Mouse (Mus musculus) stomach, embryonic 14.5 days (tissue): ENCODE measurements around the gene Arhgap29. TPM values are rescaled to one million over a fixed set of nuclear protein-coding genes. Genes with fewer than 3 reads are reported as not detected.

Experiments used
- ATAC-seq: fragments of 200-750 bp; cut with Nextera tagmentation; 2 replicates; pipeline ENCODE4 v1.8.0; 2017; ENCODE audit warnings: low read depth, moderate TSS enrichment; ENCODE audit not compliant: insufficient number of reproducible peaks, insufficient read depth, low FRiP score
- H3K27ac ChIP-seq: fragments of 300-500 bp; sonication (generic); 2 replicates; pipeline ENCODE4 v1.5.1; 2014; ENCODE audit warnings: mild to moderate bottlenecking, low read length, moderate library complexity, mixed read lengths
- H3K27me3 ChIP-seq: fragments of 300-500 bp; sonication (generic); 2 replicates; pipeline ENCODE4 v1.6.1; 2014; ENCODE audit warnings: low read length, control low read depth, mixed read lengths; ENCODE audit not compliant: control insufficient read depth, insufficient read depth
- H3K36me3 ChIP-seq: fragments of 300-500 bp; sonication (generic); 2 replicates; pipeline ENCODE4 v1.6.1; 2014; ENCODE audit warnings: mild to moderate bottlenecking, control low read depth, low read length, moderate library complexity, mixed read lengths; ENCODE audit not compliant: control insufficient read depth, insufficient read depth
- H3K4me1 ChIP-seq: fragments of 300-500 bp; sonication (generic); 2 replicates; pipeline ENCODE4 v1.6.1; 2014; ENCODE audit warnings: low read length, control low read depth, mixed read lengths; ENCODE audit not compliant: control insufficient read depth, insufficient read depth
- H3K4me2 ChIP-seq: fragments of 300-500 bp; sonication (generic); replicated peaks from 2 replicates; pipeline ENCODE4 v1.6.1; 2014; ENCODE audit warnings: low read depth, low read length, control low read depth
- H3K4me3 ChIP-seq: fragments of 300-500 bp; sonication (generic); 2 replicates; pipeline ENCODE4 v1.5.1; 2014; ENCODE audit warnings: low read depth, low read length, control low read depth
- H3K9ac ChIP-seq: fragments of 300-500 bp; sonication (generic); replicated peaks from 2 replicates; pipeline ENCODE4 v1.6.1; 2014; ENCODE audit warnings: low read depth, mild to moderate bottlenecking, control low read depth, low read length, moderate library complexity, mixed read lengths
- H3K9me3 ChIP-seq: fragments of 300-500 bp; sonication (generic); 2 replicates; pipeline ENCODE4 v1.6.1; 2016; ENCODE audit warnings: low read depth, low read length, control low read depth; ENCODE audit not compliant: control insufficient read depth
- WGBS: fragments of 180-500 bp; shearing (Covaris S2); extraction: QIAGEN DNeasy Blood & Tissue Kit; methylation state at CpG from one replicate; pipeline ENCODE4 v1.1.7; 2014; 5-methylcytosine and 5-hydroxymethylcytosine counted together
- polyA plus RNA-seq: library from polyadenylated mRNA; unstranded; fragments of >200 nt; fragmentation: Nextera tagmentation; extraction: Ambion mirVana; gene quantifications from 2 replicates; pipeline ENCODE4 v1.2.1, GENCODE M21; 2014

Gene Arhgap29
- polyA plus RNA-seq, 1 experiment from 2014 or later, result 59.9 TPM

DNA sequence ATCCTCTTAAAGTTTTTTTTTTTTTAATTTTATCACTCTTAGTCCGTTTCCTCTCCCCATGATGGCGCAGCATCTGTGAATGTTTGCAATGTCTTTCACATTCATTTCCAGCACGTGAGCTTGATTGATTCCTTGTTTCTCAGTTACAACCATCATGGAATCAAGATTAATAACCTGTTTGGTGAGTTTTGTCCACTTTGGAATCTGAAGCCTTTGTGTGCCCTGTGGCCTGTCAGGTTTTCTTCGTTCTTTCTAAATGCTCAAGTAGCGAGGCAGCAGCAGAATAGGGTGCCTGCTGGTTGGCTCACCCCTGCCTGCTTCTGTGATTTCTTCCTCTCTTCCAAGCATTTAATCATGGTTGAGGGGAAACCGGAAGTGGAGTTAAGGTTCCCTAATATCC is 2.2 kb upstream of the Arhgap29 start:
- no peak for ATAC-seq
- Histone ChIP-seq H3K9ac (no peak overlapping the region), H3K36me3 (no peaks in the 10 kb centered on the region), H3K27me3 (no peaks in the 10 kb centered on the region), H3K4me2 (no peak overlapping the region), H3K4me1 (0 out of 2 replicates have a peak, but pooled peaks cover 4% of the 10 kb centered on the region), H3K9me3 (no peaks in the 10 kb centered on the region), H3K27ac (no peak overlapping the region), H3K4me3 (no peak overlapping the region)
- 49% methylated on average over 6 of the region's 6 CpGs for WGBS

- ATAC-seq, result no peak
- Histone ChIP-seq H3K4me1 (0 out of 2 replicates have a peak, but pooled peaks cover 4% of the 10 kb centered on the region), H3K27me3 (no peaks in the 10 kb centered on the region), H3K36me3 (no peaks in the 10 kb centered on the region), H3K9me3 (no peaks in the 10 kb centered on the region), H3K4me3 (no peak overlapping the region), H3K9ac (no peak overlapping the region), H3K27ac (no peak overlapping the region), H3K4me2 (no peak overlapping the region)
- WGBS, result 83% methylated on average over 2 of the region's 2 CpGs
Measured at GRCm38 (mm10) chr3:121951116-121951515, 1.2 kb upstream of the Arhgap29 start.

- 1% methylated on average over 33 of the region's 44 CpGs for WGBS
- Histone ChIP-seq H3K9me3 (no peaks in the 10 kb centered on the region), H3K4me2 (peak overlapping the region; percentile 77), H3K27me3 (no peaks in the 10 kb centered on the region), H3K36me3 (no peaks in the 10 kb centered on the region), H3K4me3 (peak overlapping the region; percentile 72), H3K27ac (peak overlapping the region; percentile 33; the same call in 1 of the 2 replicates), H3K4me1 (0 out of 2 replicates have a peak, but pooled peaks cover 4% of the 10 kb centered on the region), H3K9ac (peak overlapping the region; percentile 65)
- ATAC-seq, result peak; percentile 95
Measured at GRCm38 (mm10) chr3:121953049-121953432, 700 bp downstream of the Arhgap29 start.

GRCm38 (mm10) chr3:121953433-121954161 is 1.3 kb downstream of the Arhgap29 start:
- Histone ChIP-seq H3K27me3 (no peaks in the 10 kb centered on the region), H3K4me1 (0 out of 2 replicates have a peak, but pooled peaks cover 4% of the 10 kb centered on the region), H3K4me2 (peak overlapping the region; percentile 77), H3K36me3 (no peaks in the 10 kb centered on the region), H3K9ac (peak overlapping the region; percentile 65), H3K9me3 (no peaks in the 10 kb centered on the region), H3K27ac (peak overlapping the region; percentile 33; the same call in 1 of the 2 replicates), H3K4me3 (peak overlapping the region; percentile 72)
- ATAC-seq, result no peak
- under 1% methylated on average over 46 of the region's 53 CpGs for WGBS

GRCm38 (mm10) chr3:121954421-121954820 is 2.1 kb downstream of the Arhgap29 start:
- Histone ChIP-seq H3K27me3 (no peaks in the 10 kb centered on the region), H3K9ac (no peak overlapping the region; the same call in 1 of the 2 replicates), H3K27ac (no peak overlapping the region), H3K4me2 (peak overlapping the region; percentile 77), H3K4me3 (peak overlapping the region; percentile 72), H3K36me3 (no peaks in the 10 kb centered on the region), H3K9me3 (no peaks in the 10 kb centered on the region), H3K4me1 (0 out of 2 replicates have a peak, but pooled peaks cover 4% of the 10 kb centered on the region)
- WGBS, result 43% methylated on average over 2 of the region's 2 CpGs
- ATAC-seq, result no peak

- H3K9ac ChIP-seq, result no peak overlapping the region
- no peak overlapping the region for H3K27ac ChIP-seq
- H3K27me3 ChIP-seq, result no peaks in the 10 kb centered on the region
- no peaks in the 10 kb centered on the region for H3K9me3 ChIP-seq
- no peaks in the 10 kb centered on the region for H3K36me3 ChIP-seq
- H3K4me3 ChIP-seq, result no peak overlapping the region
- no peak overlapping the region for H3K4me2 ChIP-seq
- no peak for ATAC-seq
- WGBS, result 84% methylated on average over 4 of the region's 4 CpGs
- H3K4me1 ChIP-seq, result 0 out of 2 replicates have a peak, but pooled peaks cover under 1% of the 10 kb centered on the region
Measured at GRCm38 (mm10) chr3:121955527-121955926, 3.2 kb downstream of the Arhgap29 start.

DNA sequence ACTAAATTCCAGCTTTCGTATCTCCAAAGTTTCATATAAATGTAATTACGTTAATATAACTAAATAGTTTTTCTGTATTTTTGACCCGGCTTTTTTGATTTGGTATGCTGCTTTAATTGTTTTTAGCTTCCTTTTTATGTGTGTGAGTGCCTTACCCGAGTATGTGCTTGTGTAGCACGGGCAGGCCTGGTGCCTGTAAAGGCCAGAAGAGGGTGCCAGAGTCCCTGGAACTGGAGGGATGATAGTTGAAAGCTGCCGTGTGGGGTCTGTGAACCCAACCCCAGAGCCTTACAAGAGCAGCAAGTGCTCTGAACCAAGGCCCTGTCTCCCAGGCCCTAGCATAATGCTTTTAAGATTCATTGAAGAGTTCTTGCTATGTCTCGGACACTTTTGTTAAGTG is 4.4 kb downstream of the Arhgap29 start:
- no peaks in the 10 kb centered on the region for H3K36me3 ChIP-seq
- no peaks in the 10 kb centered on the region for H3K4me1 ChIP-seq
- H3K4me2 ChIP-seq, result no peak overlapping the region
- 85% methylated on average over 7 of the region's 7 CpGs for WGBS
- no peaks in the 10 kb centered on the region for H3K27me3 ChIP-seq
- H3K9ac ChIP-seq, result no peak overlapping the region
- H3K9me3 ChIP-seq, result no peaks in the 10 kb centered on the region
- no peak for ATAC-seq
- no peak overlapping the region for H3K27ac ChIP-seq
- H3K4me3 ChIP-seq, result no peak overlapping the region

DNA sequence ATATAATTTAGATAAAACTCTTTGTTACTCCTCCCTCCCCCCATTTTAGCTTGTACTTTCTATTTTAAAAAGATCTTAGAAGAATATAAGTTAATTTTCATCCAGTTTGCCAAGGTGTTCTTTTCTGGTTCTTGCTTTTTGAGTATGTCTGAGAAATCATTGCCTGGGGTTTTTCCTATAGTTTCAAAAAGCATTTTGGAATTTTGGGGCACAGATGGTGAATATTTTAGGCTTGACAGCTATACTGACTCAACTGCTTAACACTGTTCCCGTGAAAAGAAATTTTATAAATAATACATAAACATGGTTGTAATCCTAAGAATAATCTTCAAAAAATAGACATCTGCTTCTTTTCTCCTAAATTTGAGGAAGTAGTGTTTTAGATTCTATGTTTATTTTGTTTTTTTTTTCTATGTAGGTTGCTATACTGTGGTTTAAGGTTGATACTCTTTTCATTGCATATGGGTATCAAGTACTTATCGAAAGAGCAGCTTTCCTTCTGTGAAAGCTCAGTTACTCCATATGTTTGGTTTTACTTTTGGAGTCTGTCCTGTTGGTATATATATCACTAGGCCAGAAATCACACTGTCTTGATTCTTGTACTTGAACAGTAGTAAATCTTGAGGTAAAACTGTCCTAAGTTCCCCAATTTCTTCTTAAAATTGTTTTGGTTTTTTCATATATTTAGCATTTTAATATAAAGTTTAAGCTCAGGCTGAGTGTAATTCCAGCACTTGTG is 5.4 kb downstream of the Arhgap29 start:
- Histone ChIP-seq H3K4me3 (no peak overlapping the region), H3K4me1 (no peaks in the 10 kb centered on the region), H3K27me3 (no peaks in the 10 kb centered on the region), H3K27ac (no peak overlapping the region), H3K9me3 (no peaks in the 10 kb centered on the region), H3K36me3 (no peaks in the 10 kb centered on the region), H3K9ac (no peak overlapping the region), H3K4me2 (no peak overlapping the region)
- WGBS, result 69% methylated on average over 2 of the region's 2 CpGs
- ATAC-seq, result no peak
